Mouse (Mus musculus) CH12F3 (cell line): ENCODE measurements around the gene Tnxb.

Source experiments
- in situ Hi-C: fragments of 300-500 bp; cut with MboI; formaldehyde crosslinking; loops from 2 replicates; pipeline ENCODE4 v1.14.3; 2020; ENCODE audit warnings: low sequenced_read_pairs

The Tnxb gene

DNA sequence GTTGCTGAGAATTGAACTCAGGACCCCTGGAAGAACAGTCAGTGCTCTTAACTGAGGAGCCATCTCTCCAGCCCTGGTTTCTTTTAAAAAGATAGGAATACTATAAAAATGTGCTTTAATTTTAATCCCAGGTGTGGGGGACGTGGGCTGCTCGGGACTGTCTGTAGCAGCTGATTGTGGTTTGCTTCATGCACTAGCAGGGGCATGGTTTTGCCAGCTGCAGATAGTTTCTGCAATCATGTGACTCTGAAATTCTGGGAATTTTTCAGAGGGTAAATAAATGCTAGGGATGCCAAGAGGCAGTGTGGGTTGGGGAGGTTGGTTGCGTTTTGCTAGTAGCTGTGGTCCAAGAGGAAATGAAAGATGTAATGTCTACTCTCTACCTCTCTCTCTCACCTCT, 28.4 kb upstream of the Tnxb start:
- in situ Hi-C loops = no loop called here

DNA sequence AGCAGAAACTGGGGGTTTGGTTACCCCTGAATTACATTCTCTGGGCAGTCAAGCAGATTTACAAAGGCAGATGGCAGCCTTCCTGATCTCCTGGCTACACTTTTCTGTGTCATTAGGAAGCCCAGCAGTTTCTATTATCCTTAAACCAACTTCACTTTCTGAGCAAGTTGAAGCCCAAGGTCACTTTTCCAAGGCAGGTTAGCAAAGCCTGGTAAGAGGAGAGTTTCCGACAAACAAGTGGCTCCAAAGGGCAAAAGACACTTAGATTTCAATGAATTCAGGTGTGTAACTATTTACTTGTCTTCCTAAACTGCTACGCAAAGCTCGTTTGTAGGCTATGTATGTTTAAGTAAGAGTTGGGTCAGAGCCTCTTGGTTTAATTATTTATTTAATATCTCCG, 27.0 kb upstream of the Tnxb start:
- in situ Hi-C loops = no loop called here

DNA sequence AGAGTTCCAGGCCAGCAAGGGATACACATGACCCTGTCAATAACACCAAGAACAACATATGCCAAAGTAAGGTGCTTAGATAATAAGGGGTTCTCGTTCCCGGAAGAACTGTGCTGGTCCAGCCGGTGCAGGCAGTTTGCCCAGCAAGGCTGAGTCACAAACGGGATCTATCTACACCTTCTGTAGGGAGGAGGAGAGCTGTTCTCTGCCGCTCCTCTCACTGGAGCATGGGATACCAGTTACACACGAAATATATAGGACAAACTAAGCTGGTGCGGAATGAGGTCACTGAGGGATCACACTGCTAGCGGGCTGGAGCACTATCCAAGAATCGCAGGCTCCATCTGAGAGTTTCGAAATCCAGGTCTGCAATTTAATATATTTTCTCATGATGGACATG, 26.4 kb upstream of the Tnxb start:
- in situ Hi-C loops = no loop called here

DNA sequence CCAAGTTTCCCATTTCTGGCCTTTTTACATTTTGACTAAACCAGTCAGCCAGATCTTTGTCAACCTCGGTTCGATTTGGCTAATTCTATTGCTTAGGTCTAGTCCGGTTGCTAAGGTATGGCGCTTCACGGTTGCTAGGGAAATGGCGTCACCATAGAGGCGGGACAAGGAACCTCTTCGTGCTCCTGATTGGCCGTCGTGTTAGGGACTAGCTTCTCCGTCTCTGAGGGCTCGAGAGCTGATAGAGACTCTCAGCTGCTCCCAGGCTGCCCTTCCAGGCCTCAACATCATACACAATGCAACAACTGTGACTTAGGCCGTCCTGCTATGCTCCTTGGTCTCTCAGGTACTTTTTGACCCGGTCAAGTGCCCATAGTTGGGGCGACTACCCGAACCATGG, 25.7 kb upstream of the Tnxb start, which contains the start of gene Fkbpl:
TSS of gene Fkbpl (plus strand) at position 157 of the 400 bp plus-strand sequence.
- in situ Hi-C loops = no loop called here

DNA sequence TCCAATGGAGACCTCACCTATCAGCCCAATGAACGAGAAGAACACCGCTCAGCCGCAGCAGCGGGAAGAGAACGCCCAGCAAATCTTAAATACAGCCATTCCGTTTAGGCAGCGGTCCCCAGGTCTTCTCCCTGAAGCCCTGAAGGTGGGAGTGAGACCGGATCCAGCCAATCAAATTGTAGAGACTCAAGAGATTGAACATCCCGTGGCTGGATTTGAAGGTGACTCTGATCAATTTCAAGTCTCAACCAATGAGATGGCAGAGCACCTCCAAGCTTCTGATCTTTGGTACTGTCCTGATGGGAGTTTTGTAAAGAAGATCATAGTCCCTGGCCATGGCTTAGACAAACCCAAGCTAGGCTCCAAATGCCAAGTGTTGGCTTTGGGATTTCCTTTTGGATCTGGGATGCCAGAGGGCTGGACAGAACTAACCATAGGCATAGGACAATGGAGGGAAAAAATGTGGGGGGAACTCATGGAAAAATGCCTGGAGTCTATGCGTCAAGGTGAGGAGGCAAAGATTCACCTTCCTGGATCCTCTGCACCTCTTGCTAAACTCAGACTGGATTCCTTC, 25.0 kb upstream of the Tnxb start:
- in situ Hi-C loops = no loop called here

DNA sequence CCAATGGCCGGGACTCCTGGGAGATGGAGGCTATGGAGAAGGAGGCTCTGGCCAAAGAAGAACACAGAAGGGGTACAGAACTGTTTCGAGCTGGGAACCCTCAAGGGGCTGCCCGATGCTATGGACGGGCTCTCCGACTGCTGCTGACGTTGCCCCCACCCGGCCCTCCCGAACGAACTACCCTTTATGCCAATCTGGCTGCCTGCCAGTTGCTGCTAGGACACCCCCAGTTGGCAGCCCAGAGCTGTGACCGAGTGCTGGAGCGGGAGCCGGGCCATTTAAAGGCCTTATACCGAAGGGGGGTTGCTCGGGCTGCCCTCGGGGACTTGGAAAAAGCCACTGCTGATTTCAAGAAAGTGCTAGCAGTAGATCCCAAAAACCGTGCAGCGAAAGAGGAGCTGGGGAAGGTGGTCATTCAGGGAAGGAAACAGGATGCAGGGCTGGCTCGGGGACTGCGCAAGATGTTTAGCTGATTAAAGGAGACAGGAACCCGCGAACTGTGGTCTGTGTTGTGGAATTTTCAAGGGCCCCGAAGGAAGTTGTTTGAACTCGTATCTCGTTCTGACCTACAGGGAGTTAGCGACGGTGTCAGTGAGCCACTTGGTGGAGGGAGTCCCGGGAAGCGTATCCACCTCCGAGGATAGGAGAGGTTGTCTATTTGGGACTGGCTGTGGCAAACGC, 24.4 kb upstream of the Tnxb start:
- in situ Hi-C loops = no loop called here

DNA sequence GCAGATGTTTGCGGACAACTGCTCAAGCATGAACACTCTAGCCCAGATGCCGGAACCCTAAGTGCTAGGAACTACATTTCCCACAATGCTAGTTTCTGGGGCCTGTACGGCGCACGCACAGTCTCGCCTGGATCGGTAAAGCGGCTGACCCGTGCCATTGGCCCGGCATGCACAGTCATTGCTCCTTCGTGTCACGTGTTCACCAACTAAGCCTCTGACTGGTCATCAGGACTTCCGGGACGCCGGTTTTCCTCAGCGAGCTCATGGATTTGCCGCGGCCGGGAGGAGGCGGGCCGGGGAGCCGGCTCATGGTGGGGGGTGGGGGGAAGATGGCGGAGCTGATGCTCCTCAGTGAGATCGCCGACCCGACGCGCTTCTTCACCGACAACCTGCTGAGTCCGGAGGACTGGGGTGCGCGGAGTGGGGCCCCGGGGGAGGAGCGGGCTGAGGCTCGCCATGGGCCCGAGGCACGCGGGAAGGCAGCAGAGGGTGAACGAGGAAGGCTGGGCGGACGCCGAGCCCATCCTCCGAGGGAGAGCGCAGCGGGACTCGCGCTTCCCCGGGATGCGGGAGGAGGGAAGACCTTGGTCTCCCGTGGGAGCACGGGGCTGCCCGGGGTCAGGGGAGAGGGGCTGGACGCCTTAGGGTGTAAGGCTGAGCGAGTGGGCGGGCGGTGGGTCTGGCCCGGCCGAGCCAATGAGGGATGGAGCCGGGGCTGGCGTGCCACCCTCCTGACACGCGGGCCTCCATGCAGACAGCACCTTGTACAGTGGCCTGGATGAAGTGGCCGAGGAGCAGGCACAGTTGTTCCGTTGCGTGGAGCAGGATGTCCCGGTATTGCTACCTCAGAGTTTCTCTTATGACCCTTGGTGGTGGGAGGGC, 23.2 kb upstream of the Tnxb start, which contains the start of gene Atf6b:
TSS of gene Atf6b (plus strand) at position 241 of the 882 bp plus-strand sequence.
- in situ Hi-C loops = no loop called here

DNA sequence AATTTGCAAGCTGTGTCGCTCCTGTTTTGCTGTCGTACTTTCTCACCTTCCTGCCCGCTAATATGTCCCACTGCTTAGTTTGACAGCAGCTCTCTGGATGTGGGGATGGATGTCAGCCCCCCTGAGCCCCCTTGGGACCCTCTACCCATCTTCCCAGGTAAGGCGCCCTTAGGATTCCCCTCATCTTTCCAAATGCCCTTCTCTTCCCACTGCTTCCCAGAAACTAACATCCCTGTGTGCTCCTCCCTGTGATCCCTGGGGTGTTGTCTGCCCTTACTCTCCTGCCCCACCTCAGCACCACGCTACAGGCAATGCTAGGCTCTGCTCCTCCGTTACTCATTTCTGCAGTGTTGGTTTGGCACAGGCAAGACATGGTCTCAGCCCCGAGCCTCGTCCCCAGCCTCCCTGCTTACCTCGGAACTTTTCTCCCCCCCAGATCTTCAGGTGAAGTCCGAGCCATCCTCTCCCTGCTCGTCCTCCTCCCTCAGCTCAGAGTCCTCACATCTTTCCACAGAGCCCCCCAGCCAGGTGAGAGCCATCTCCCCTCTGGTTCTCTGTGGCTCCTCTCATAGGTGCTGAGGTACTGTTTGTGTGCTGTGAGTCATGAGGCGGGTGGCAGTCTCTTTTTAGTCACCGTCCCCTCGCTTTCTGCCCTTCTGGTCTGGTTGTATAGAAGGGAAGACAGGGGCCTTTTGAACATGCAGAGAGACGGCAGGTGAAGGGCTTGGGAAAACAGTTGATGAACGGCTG, 22.0 kb upstream of the Tnxb start:
- in situ Hi-C loops = no loop called here

DNA sequence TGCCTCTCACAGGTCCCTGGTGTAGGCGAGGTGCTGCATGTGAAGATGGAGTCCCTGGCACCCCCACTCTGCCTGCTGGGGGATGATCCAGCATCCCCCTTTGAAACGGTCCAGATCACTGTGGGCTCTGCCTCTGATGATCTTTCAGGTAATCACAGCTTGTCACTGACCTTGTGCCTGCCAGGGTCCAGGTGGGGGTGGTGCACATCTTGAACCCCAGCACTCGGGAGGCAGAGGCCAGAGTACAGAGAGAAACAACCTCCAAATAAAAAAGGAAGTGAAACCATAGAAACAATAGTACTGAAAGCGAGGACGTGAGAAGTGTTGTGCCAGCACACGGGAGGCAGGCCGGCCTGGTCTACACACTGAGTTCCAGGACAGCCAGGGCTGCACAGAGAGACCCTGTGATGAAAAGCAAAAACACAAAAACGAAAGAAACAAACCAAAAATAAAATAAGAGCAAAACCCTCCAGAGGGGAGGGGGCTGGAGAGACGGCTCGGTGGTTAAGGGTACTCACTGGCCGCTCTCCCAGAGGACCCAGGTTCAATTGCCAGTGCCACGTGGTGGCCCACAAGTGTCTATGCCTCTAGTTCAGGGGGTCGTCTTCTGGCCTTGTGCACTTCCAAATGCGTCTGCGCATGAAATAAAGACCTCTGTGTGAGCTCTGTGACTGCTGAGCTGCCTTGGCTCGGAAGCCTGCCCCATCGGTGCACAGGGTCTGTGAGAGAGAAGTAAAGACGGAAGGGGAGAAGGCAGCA, 21.1 kb upstream of the Tnxb start:
- in situ Hi-C loops = no loop called here

DNA sequence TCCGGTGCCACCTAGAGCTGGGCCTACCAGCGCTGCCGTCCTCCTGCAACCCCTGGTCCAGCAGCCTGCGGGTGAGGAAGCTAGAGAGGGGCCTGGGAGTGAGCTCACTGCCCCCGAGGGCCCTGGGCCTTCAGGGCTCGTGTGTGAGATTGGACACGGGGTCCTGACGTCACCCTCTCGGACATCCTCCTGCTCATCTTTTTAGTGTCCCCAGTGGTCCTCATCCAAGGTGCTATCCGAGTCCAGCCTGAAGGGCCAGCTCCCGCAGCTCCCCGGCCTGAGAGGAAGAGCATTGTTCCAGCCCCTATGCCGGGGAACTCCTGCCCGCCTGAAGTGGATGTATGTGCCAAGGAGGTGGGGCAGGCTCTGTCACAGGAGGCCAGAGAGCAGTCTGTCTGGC, 19.6 kb upstream of the Tnxb start:
- in situ Hi-C loops = no loop called here

DNA sequence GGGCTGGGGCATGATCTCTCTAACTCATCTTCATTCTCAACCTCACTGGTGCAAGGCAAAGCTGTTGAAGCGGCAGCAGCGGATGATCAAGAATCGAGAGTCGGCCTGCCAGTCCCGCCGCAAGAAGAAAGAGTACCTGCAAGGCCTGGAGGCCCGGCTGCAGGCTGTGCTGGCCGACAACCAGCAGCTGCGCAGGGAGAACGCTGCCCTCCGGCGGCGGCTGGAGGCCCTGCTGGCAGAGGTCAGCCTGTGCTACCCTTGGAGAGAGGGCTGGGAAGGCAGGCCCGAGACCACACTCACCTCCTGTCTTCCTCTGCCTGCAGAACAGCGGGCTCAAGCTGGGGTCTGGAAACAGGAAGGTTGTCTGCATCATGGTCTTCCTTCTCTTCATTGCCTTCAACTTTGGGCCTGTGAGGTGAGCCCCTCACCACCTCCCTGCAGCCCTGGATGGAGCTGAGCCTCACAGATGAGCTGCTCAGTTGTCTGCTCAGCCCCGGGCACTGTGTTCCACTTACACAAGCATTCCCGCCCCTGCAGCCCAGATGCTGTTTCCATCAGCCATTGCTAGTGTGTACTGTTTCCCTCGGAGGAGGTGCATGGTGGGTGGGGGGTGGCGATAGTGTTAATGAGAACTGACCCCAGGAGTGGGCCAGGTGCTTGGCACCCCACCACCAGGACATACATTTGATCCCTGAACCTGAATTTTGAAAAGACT, 18.7 kb upstream of the Tnxb start:
- in situ Hi-C loops = no loop called here

DNA sequence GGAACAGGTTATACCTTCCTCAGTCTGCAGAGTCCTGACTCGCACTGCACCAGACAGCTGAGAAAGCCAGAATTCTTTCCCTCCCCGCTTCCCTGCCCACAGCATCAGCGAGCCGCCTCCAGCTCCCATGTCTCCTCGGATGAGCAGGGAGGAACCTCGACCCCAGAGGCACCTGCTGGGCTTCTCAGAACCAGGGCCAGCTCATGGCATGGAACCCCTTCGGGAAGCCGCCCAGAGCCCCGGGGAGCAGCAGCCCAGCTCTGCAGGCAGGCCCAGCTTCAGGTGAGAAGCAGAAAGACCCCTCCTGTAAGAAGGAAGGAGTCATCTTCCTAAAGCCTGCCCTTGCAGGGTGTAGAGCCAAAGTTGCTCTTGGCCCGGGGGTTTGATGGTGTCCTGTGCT, 17.8 kb upstream of the Tnxb start:
- in situ Hi-C loops = no loop called here

DNA sequence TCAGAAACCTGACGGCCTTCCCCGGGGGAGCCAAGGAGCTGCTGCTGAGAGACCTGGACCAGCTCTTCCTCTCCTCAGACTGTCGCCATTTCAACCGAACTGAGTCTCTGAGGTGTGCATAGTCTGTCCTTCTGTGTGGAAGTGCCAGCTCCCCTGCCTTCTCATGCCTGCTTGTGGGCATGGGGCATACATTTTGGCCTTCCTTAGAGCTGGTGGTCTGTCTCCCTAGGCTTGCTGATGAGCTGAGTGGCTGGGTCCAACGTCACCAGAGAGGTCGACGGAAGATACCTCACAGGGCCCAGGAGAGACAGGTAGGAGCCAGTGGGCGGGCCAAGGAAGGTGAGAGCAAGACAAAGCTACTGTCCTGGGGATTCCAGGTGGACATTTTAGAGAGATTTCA, 17.4 kb upstream of the Tnxb start:
- in situ Hi-C loops = no loop called here

DNA sequence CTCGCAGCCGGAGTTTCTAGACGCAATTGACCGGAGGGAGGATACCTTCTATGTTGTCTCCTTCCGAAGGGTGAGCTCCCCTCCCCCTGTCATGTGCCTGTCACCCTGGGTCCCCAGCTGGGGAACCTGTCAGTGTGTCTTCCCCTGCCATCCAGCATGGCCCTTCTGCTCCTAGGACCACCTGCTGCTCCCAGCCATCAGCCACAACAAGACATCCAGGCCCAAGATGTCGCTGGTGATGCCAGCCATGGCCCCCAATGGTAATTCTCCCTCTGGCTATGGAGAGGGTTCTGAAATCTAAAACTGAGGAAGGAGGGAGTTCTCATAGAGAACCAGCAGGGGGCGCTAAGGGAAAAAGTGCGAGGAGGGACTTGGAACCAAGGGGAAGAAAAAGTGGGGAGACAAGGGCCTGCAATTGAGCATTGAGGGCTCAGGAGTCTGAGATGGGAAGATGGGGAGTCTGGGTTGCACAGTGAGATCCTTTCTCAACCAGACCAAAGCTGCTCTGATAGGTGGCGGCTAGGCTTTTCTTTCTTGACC, 16.5 kb upstream of the Tnxb start:
- in situ Hi-C loops = no loop called here

DNA sequence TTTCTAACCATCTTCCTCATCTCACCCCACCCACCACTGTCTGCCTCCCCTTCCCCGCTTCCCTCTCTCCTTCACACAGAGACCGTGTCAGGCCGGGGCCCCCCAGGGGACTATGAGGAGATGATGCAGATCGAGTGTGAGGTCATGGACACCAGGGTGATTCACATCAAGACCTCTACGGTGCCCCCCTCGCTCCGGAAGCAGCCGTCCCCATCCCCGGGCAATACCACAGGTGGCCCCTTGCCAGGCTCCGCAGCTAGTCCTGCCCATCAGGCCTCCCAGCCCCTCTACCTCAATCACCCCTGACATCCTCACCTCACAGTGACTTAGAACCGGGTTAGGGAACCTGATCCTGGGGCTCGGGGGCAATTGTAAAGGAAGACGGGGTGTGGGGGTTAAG, 15.9 kb upstream of the Tnxb start:
- in situ Hi-C loops = no loop called here

DNA sequence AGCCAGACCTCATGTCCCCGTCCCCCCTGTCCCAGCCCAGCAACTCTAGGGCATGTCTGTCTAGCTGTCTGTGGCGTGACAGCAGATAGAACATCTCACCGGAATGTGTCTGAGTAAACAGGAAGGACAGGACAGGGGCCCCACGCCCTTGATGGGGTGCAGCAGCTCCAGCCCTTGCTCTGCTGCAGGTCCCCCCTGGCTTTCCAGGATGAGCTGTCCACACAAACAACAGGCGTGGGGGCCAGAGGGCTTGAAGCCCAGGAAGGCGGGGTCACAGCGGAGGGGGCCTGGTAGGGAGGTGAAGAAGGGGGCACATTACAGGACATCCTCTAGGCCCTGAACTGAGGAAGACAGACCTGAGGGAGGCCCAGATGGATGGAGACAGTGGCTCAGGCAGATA, 15.2 kb upstream of the Tnxb start:
- in situ Hi-C loops = no loop called here

DNA sequence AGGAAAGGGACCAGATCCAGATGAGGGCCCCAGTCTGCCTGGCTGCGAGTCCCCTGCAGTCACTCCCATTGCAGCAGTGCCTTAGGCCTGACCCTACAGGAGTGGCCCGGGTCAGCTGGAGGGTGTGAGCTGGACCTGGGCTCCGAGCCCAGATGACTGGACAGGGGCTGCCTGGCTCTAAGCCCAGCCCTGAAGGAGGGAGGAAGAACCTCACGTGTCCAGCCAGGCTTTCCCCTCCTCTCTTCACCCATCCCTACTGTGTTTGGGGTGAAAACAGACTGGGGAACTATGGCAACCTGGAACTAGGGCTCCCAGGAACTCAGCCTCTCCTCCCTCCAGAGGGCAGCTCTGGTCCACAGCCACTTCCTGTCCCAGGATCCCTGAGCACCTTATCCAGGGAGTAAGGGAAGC, 14.7 kb upstream of the Tnxb start:
- in situ Hi-C loops = no loop called here

DNA sequence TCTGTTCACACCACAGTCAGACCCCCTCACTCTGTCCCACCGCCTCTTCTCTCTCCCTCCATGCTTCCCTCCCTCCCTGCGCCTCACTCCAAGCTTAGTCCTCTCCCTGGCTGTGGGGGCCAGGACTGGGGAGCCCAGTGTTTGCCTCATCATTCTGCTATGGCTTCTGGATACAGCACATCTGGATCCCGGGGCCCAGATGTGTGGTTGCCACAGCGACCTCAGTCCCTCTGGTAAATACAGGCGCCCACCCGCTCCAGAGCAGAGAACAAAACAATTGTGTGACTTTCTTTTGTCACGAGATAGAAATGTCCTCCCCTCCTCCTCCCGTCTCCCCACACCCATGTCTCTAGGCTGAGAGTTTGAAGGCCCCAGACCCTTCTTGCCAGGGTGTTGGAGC, 13.7 kb upstream of the Tnxb start:
- in situ Hi-C loops = no loop called here

DNA sequence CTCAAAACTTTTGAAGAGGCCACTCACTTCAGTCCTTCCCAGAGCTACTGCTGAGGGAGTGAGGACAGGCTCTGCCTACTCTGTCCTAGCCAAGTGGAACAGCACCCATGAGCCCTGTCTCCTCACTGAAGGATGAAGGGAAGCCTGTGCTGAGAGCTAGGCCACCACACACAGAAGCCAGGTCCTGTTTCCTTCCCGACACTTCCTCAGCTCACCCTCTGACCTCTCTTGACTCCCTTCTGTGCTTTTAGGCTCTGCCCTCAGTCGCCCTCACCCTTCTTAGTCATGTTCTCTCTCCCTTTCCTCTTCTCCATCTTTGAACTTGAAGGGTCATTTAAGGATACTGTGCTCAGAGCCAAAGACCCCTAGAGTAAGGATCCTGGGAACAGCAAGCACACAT, 13.1 kb upstream of the Tnxb start:
- in situ Hi-C loops = no loop called here

DNA sequence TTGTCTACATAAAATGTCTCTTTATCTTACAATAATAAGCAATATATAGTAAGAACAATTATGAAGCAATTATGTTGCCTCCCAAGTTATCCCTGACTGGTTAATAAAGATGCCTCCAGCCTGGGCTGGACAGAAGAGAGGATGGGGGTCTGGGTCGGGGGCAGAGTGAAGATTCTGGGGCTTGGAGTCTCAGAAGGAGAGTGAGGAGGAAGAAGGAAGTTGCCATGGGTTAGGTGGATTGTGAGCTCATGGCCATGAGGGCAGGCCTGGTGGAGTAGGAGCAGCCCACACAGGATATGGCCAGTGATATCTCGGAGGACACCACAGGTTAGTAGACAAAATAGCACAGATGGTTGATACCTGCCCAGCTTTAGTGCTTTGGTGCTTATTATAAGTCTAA, 12.2 kb upstream of the Tnxb start:
- in situ Hi-C loops = no loop called here
